Mouse (Mus musculus) testis, adult 2 months (tissue): ENCODE data around the gene Rab32. TPM values are rescaled to one million over a fixed set of nuclear protein-coding genes. Genes with fewer than 3 reads are reported as not detected.
"Not testable (repeated sequence)": the region's sequence is repeated elsewhere in the genome, so short reads cannot be mapped to it uniquely, and the experiment has no call there.

ENCODE experiments used
- H3K27ac ChIP-seq: fragments of 200-500 bp; 2 replicates; pipeline ENCODE4 v1.5.1; 2012; ENCODE audit warnings: low read depth, low read length; ENCODE audit not compliant: control insufficient read depth, insufficient read depth
- H3K27me3 ChIP-seq: fragments of 200-500 bp; 2 replicates; pipeline ENCODE4 v1.6.1; 2012; ENCODE audit warnings: mild to moderate bottlenecking, low read length, moderate library complexity; ENCODE audit not compliant: control insufficient read depth, insufficient read depth
- H3K36me3 ChIP-seq: fragments of 200-500 bp; 2 replicates; pipeline ENCODE4 v1.6.1; 2012; ENCODE audit warnings: mild to moderate bottlenecking, low read length; ENCODE audit not compliant: control insufficient read depth, insufficient read depth
- H3K4me1 ChIP-seq: fragments of 200-500 bp; 2 replicates; pipeline ENCODE4 v1.6.1; 2012; ENCODE audit warnings: low read length; ENCODE audit not compliant: control insufficient read depth, insufficient read depth
- H3K4me3 ChIP-seq: fragments of 200-500 bp; 2 replicates; pipeline ENCODE4 v1.5.1; 2012; ENCODE audit warnings: low read depth, mild to moderate bottlenecking, low read length, moderate library complexity, mixed read lengths; ENCODE audit not compliant: control insufficient read depth
- CTCF ChIP-seq: fragments of 200-500 bp; IDR thresholded peaks from 2 replicates; pipeline ENCODE4 v1.5.1; 2012; ENCODE audit warnings: low read depth, mild to moderate bottlenecking, inconsistent platforms, low read length, moderate library complexity; ENCODE audit not compliant: control insufficient read depth, insufficient read depth, insufficient replicate concordance
- POLR2A ChIP-seq: fragments of 200-500 bp; IDR thresholded peaks from 2 replicates; pipeline ENCODE4 v1.6.1; 2012; ENCODE audit warnings: low read depth, mild to moderate bottlenecking, inconsistent platforms, low read length, moderate library complexity; ENCODE audit not compliant: control insufficient read depth
- polyA plus RNA-seq: library from polyadenylated mRNA; depleted of rRNA; stranded (reverse); fragments of >200 nt; gene quantifications from 2 replicates; pipeline ENCODE4 v1.2.3, GENCODE M21; 2012; rRNA removed

Rab32 gene
- polyA plus RNA-seq, result 0.36 and 0.46 TPM in 2 replicates

DNA sequence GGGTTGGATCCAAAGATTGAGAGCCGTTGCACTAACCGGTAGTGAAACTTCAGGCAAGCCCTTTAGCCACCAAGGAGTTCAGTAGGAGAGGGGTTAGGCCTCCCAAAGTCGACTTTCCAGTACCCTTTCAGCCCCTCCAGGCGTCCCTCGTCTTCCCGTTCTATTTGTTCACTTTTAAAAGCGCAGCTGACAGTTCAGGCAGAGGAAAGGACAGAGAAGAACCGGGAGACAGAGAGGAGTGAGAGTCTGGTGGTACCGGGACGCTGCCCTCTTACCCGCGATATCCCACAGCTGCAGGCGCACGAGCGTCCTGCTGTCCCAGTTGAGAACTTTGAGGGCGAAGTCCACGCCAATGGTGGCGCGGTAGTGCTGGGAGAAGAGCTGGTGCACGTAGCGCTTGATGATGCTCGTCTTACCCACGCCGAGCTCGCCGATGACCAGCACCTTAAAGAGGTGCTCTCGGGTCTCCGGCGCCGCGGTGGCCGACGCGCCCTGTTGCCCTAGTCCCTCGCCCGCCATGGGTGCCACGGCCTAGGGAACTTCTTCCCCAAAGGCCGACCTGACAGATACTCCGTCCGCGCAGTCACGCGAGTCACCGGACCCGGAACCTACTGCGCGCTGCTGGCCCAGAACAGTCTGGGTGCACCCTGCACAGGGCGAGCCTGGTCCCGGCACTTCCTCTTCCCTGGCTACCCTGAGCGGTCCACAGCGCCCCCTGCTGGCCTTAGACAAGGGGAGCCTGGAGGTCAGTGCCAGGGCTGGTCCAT is at the start of gene Rab32:
Gene Rab32, minus strand, starts transcription at position 696 of the 767 bp plus-strand sequence.
- H3K4me1 ChIP-seq, result peaks cover 6% of the 10 kb centered on the region; the same call in 1 of the 2 replicates
- H3K27ac ChIP-seq, result peak within 1 kb of the TSS; percentile 9; the same call in 1 of the 2 replicates
- peak within 1 kb of the TSS; percentile 89 for H3K4me3 ChIP-seq
- TF ChIP-seq CTCF (peak; percentile 98), POLR2A (no peak)
- no peaks in the 10 kb centered on the region for H3K36me3 ChIP-seq
- H3K27me3 ChIP-seq, result no peaks in the 10 kb centered on the region

DNA sequence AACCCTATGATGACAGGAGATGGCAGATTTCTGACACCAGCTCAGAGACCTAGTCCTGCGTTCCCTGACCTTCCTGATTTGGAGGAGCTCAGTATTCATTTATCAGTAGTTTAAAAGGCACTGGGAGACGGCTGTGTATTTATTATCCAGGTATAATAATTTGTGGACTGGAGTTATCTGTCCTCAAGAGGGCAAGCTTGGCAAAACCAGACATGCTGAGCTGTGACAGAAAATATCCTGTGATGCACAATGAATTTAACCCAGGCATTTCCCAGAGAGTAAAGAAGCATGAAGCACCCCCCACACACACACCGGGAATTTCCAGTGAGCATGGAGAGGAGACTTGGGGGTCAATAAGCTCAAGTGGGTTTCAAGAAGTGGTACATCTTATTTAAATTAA is 42.7 kb upstream of the Rab32 start:
- no peak overlapping the region for H3K4me3 ChIP-seq
- TF ChIP-seq CTCF (no peak), POLR2A (no peak)
- no peak overlapping the region for H3K27ac ChIP-seq
- no peaks in the 10 kb centered on the region for H3K4me1 ChIP-seq
- H3K36me3 ChIP-seq, result no peaks in the 10 kb centered on the region
- H3K27me3 ChIP-seq, result no peaks in the 10 kb centered on the region

DNA sequence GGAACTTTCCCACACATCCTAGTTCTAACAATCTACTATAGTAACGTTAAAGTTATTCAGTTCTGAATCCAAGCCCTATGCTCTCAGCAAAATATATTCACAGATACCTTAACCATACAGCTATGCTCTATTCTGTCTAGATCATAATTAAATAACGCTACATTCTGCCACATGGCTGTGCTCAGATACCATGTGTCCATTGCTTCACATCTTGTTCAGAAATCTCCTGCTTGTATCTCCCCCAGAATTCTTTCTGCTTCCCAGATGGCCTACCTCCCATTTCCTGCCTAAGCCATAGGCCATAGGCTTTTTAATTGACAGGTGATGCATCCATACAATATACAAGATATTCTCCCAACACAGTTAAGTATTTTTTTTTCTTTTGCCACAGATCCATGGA is 39.4 kb upstream of the Rab32 start:
- not testable (repeated sequence) for H3K27ac ChIP-seq, H3K27me3 ChIP-seq, H3K4me1 ChIP-seq, H3K36me3 ChIP-seq, H3K4me3 ChIP-seq

DNA sequence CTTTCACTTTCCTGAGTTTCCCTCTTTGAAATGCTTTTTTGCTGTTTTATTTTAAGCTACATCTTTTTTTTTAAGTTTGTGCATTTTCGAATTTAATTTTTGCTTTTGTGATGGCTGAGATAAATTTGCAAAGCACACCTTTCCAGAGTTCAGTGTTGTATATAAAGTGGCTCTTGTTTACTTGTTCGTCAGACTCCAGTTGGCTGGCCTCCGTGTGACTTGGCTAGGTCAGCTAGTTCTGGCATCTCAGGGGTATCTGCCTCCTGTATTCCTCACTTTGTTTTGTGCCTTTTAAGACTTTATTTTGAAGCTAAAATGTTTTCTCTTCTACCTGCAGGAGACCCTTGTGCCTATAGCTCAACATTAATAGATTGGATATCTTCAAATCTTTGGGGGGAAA is 22.7 kb upstream of the Rab32 start:
- Histone ChIP-seq H3K36me3 (no peaks in the 10 kb centered on the region), H3K27ac (no peak overlapping the region), H3K27me3 (no peaks in the 10 kb centered on the region), H3K4me1 (no peaks in the 10 kb centered on the region), H3K4me3 (no peak overlapping the region)
- TF ChIP-seq POLR2A (no peak), CTCF (no peak)

DNA sequence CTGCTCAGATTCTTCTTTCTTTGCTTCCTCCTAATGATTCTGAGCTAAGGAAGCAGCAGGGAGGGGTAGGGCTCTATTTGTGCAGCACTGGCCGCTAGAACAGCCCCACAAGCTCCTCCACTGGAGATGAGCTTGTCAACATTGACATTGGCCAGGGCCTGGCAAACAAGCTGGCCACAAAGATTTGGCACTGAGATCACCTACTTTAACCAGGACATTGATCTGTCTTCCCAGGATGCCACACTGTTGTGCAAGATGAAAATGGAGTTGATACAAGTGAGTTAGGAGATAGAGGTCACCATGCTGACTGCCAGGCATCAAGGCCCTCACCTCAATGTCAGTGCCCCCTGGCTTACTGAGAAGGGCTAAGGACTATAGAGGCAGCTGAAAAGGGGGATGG is 21.8 kb upstream of the Rab32 start:
- H3K4me3 ChIP-seq, result no peak overlapping the region
- H3K4me1 ChIP-seq, result no peaks in the 10 kb centered on the region
- H3K36me3 ChIP-seq, result no peaks in the 10 kb centered on the region
- H3K27ac ChIP-seq, result no peak overlapping the region
- H3K27me3 ChIP-seq, result no peaks in the 10 kb centered on the region
- TF ChIP-seq CTCF, result no peak
- no peak for TF ChIP-seq POLR2A

DNA sequence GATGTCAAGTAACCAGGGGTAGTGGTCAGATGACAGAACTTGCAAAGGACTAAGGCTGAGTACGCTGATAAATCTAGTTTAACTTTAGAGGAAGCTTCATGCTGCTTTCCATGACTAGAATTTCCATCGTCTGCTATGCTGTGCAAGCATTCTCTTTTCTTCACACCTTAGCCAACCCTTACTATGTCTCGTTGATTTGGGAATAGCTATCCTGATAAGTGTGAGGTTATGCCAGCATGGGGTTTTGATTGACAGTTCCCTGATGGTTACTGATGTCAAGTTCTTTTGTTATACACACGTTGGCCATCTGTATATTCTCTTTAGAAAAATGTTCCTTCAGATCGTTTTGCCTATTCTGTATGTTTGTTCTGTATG is 259 bp upstream of the Rab32 start:
- TF ChIP-seq CTCF (no peak), POLR2A (no peak)
- H3K36me3 ChIP-seq, result no peaks in the 10 kb centered on the region
- H3K27me3 ChIP-seq, result no peaks in the 10 kb centered on the region
- no peak overlapping the region for H3K4me3 ChIP-seq
- H3K4me1 ChIP-seq, result peaks cover 6% of the 10 kb centered on the region; the same call in 1 of the 2 replicates
- no peak overlapping the region for H3K27ac ChIP-seq

DNA sequence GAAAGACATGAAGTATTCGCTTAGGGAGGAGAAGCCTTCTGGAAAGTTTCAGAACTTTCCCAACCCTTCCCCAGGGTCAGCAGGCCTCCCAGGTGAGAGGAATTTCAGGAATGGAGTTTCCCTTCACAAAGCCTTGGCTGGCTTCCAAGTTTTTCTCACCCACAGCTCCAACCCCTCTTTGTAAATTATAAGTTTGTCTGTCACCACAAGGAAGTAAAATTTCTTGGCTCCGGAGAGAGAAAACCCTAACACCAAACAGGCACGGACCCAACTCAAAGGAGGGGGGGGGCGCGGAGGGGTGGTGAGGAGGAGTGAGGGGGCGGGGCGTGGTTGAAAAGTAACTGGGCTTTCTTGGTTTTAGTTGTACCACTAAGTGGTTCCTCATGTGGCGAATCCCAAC is 980 bp downstream of the Rab32 start:
- H3K4me3 ChIP-seq, result peak overlapping the region; percentile 89; the same call in 1 of the 2 replicates
- no peak for TF ChIP-seq POLR2A
- TF ChIP-seq CTCF, result no peak
- H3K27ac ChIP-seq, result no peak overlapping the region
- peaks cover 6% of the 10 kb centered on the region; the same call in 1 of the 2 replicates for H3K4me1 ChIP-seq
- no peaks in the 10 kb centered on the region for H3K27me3 ChIP-seq
- H3K36me3 ChIP-seq, result no peaks in the 10 kb centered on the region

DNA sequence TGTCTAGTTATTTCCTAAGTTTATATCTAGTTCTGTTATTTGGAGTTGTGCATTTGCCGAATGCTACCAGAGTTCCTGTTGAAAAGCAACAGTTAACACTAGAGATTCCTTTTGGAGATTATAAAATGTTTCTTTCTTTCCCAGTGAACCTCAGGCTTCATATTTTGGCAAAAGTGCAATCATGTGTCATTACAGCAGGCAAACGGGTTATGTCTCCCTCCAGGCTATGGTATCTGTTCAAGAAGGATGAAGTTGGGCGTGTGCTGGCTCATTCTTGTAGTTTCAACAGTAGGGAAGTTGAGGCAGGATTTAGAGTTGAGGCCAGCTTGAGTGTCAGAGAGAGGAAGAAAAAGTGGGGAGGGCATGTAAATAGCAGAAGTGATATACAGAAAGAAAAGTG is 2.4 kb downstream of the Rab32 start:
- H3K27ac ChIP-seq, result no peak overlapping the region
- no peak overlapping the region for H3K4me3 ChIP-seq
- peaks cover 6% of the 10 kb centered on the region; the same call in 1 of the 2 replicates for H3K4me1 ChIP-seq
- no peaks in the 10 kb centered on the region for H3K36me3 ChIP-seq
- TF ChIP-seq CTCF (no peak), POLR2A (no peak)
- no peaks in the 10 kb centered on the region for H3K27me3 ChIP-seq
